Mouse (Mus musculus) liver, embryonic 12.5 days (tissue): ENCODE data around the gene Ece1. TPM values are rescaled to one million over a fixed set of nuclear protein-coding genes. Genes with fewer than 3 reads are reported as not detected.

Experiments used
- polyA plus RNA-seq: library from polyadenylated mRNA; unstranded; fragments of >200 nt; fragmentation: Nextera tagmentation; extraction: Ambion mirVana; gene quantifications from 2 replicates; pipeline ENCODE4 v1.2.1, GENCODE M21; 2016

Ece1 gene
- polyA plus RNA-seq, 1 experiment from 2014 or later = 17.8 TPM

Other genes with a start within 250 kb of the Ece1 start
- 2.2 and 2.3 TPM in 2 replicates for gene Rap1gap, start 197.5 kb upstream of the Ece1 start, polyA plus RNA-seq
- gene Alpl, start 65.9 kb upstream of the Ece1 start, polyA plus RNA-seq = 5.1 and 6.5 TPM in 2 replicates
- 15.2 and 15.8 TPM in 2 replicates for gene Eif4g3, start 130.8 kb downstream of the Ece1 start, polyA plus RNA-seq